Mouse (Mus musculus): Measurements from ENCODE around the gene Samd10. TPM values are rescaled to one million over a fixed set of nuclear protein-coding genes. Genes with fewer than 3 reads are reported as not detected.

Gene Samd10
- polyA plus RNA-seq, 1 experiment from 2014 or later = 24.9 TPM

GRCm38 (mm10) chr2:181580131-181580772, 18.8 kb downstream of the Samd10 start:
- Histone ChIP-seq H3K4me1 (peaks cover 30% of the 10 kb centered on the region), H3K36me3 (replicated peaks) (peaks cover 25% of the 10 kb centered on the region), H3K27ac (replicated peaks) (peak overlapping the region; percentile 92; the same call in 1 of the 2 replicates), H3K4me3 (peak overlapping the region; percentile 84), H3K9me3 (no peaks in the 10 kb centered on the region), H3K27me3 (replicated peaks; ENCODE audit: low read depth, poor library complexity, severe bottlenecking) (no peaks in the 10 kb centered on the region)
- DNase-seq (ENCODE audit: low spot score) = no peak
- 78% methylated on average over 5 of the region's 5 CpGs for WGBS

GRCm38 (mm10) chr2:181579681-181580080, 19.3 kb downstream of the Samd10 start:
- 89% methylated on average over 1 of the region's 1 CpGs for WGBS
- Histone ChIP-seq H3K27me3 (replicated peaks; ENCODE audit: low read depth, poor library complexity, severe bottlenecking) (no peaks in the 10 kb centered on the region), H3K4me3 (no peak overlapping the region), H3K4me1 (peaks cover 30% of the 10 kb centered on the region), H3K27ac (replicated peaks) (no peak overlapping the region), H3K9me3 (no peaks in the 10 kb centered on the region), H3K36me3 (replicated peaks) (peaks cover 23% of the 10 kb centered on the region)
- DNase-seq (ENCODE audit: low spot score) = peak; percentile 5

DNA sequence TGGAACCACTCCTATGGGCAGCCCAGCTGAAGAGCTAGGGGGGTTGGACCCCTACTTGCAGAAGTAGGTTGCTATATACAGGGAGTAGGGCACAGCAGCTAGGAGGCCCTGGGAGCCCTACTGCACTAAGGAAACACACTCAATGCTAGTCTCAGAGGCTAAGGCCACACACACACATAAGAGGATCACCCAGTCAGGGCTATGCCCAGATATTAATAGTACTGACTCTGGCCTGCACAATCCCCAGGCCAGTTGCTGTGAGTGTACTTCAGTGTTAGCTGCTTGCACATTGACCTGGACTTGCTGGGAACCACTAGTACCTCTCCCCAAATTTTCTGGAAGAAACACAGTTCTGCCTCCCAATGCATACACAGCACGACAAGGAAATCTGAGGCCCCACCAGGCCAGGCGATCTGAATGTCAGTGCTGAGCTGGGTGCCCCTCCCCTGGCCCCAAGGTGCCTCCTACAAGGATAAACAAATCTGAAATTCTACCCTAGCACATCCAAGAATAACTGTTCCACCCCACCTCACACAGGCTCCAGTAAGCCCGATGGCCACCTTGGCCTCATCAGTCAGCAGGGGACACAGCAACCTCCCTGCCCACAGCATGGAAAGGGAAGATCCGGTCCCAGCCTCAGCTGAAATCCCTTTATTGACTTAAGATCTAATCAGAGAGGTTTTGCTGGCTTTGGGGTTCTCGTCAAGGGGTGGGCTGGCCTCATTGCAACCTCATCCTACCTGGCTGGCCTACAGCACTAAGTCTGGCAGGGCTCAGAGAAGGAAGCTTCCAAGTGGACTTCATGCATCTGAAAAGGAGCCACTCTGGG, 20.0 kb downstream of the Samd10 start:
- Histone ChIP-seq H3K4me1 (peaks cover 30% of the 10 kb centered on the region), H3K36me3 (replicated peaks) (peaks cover 23% of the 10 kb centered on the region), H3K9me3 (no peaks in the 10 kb centered on the region), H3K4me3 (no peak overlapping the region; the same call in 1 of the 2 replicates), H3K27ac (replicated peaks) (no peak overlapping the region), H3K27me3 (replicated peaks; ENCODE audit: low read depth, poor library complexity, severe bottlenecking) (no peaks in the 10 kb centered on the region)
- WGBS = 63% methylated on average over 5 of the region's 5 CpGs
- peak; percentile 8 for DNase-seq (ENCODE audit: low spot score)

- Histone ChIP-seq H3K36me3 (replicated peaks) (peaks cover 25% of the 10 kb centered on the region), H3K27me3 (replicated peaks; ENCODE audit: low read depth, poor library complexity, severe bottlenecking) (no peaks in the 10 kb centered on the region), H3K27ac (replicated peaks) (no peak overlapping the region), H3K9me3 (no peaks in the 10 kb centered on the region), H3K4me1 (peaks cover 30% of the 10 kb centered on the region), H3K4me3 (no peak overlapping the region)
- WGBS = 84% methylated on average over 7 of the region's 7 CpGs
- no peak for DNase-seq (ENCODE audit: low spot score)
Observed at GRCm38 (mm10) chr2:181577981-181578581, 20.9 kb downstream of the Samd10 start.

DNA sequence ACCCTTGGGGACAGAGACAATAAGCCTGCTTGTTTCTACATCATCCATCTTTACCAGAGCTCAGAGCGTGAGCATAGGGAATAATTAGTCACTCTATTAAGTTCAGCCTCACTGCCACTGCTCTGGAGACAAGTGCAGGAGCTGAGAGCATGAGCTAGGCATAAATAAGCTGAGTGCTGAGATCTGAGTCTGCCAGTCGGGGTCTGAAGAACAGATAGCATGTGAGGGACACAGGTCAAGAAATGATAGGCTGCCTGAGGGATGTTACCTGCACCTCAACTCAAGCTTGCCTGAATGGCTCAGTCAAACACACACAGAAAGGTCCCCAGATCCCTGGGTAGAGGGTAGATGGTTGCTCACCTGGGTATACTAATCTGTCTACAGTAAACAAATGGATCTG, 21.9 kb downstream of the Samd10 start:
- H3K27me3 ChIP-seq (replicated peaks; ENCODE audit: low read depth, poor library complexity, severe bottlenecking) = no peaks in the 10 kb centered on the region
- no peak for DNase-seq (ENCODE audit: low spot score)
- H3K27ac ChIP-seq (replicated peaks) = no peak overlapping the region
- H3K36me3 ChIP-seq (replicated peaks) = peaks cover 28% of the 10 kb centered on the region
- WGBS = 73% methylated on average over 2 of the region's 2 CpGs
- H3K4me1 ChIP-seq = peaks cover 30% of the 10 kb centered on the region
- no peak overlapping the region for H3K4me3 ChIP-seq
- no peaks in the 10 kb centered on the region for H3K9me3 ChIP-seq

DNA sequence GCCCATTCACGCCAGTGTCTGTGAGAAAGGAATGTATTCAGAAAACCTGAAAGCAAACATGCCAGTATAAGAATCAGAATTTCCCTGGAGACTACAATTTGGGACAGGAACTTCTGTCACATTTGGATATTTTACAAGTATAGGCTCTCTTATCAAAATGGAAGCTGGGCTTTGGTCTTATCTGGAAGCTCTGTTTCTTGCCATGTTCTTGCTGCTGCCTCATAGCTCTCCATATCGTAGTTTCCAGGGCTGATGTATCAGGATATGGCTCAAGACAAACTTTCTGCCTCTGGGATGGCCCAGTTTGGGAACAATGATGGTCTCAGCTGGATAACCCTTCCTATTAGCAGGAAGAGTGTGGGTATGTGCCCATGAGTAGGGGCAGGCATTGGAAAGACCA, 22.4 kb downstream of the Samd10 start:
- Histone ChIP-seq H3K4me1 (peaks cover 28% of the 10 kb centered on the region), H3K4me3 (no peak overlapping the region), H3K27me3 (replicated peaks; ENCODE audit: low read depth, poor library complexity, severe bottlenecking) (no peaks in the 10 kb centered on the region), H3K9me3 (no peaks in the 10 kb centered on the region), H3K27ac (replicated peaks) (no peak overlapping the region), H3K36me3 (replicated peaks) (peaks cover 32% of the 10 kb centered on the region)
- DNase-seq (ENCODE audit: low spot score) = no peak
- 88% methylated on average over 2 of the region's 2 CpGs for WGBS

- no peak for DNase-seq (ENCODE audit: low spot score)
- peaks cover 32% of the 10 kb centered on the region for H3K36me3 ChIP-seq (replicated peaks)
- no peak overlapping the region for H3K27ac ChIP-seq (replicated peaks)
- WGBS = 89% methylated on average over 7 of the region's 7 CpGs
- H3K4me3 ChIP-seq = no peak overlapping the region
- no peaks in the 10 kb centered on the region for H3K27me3 ChIP-seq (replicated peaks; ENCODE audit: low read depth, poor library complexity, severe bottlenecking)
- no peaks in the 10 kb centered on the region for H3K9me3 ChIP-seq
- peaks cover 19% of the 10 kb centered on the region for H3K4me1 ChIP-seq
Observed at GRCm38 (mm10) chr2:181574921-181575545, 24.0 kb downstream of the Samd10 start.

DNA sequence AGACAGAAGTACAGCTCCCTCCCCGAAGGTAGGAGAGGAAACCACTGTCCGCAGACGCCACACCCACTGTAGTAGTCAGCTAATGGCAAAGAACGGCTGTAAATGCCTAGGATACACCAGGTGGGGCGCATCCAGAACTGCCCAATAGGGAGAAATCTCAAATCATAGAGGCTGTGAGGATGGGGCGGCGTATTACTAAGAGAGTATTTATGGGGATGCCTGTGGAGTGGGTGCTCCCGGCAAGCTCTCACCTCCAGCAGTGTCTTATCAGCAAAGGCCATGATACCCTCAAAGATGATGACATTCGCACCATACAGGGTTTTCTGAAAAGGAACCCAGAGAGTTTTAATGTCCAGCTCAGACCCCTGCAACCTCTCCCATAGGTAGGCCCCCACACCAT, 25.1 kb downstream of the Samd10 start:
- H3K36me3 ChIP-seq (replicated peaks) = peaks cover 32% of the 10 kb centered on the region
- H3K27me3 ChIP-seq (replicated peaks; ENCODE audit: low read depth, poor library complexity, severe bottlenecking) = no peaks in the 10 kb centered on the region
- no peak overlapping the region for H3K4me3 ChIP-seq
- H3K4me1 ChIP-seq = peaks cover 12% of the 10 kb centered on the region
- no peaks in the 10 kb centered on the region for H3K9me3 ChIP-seq
- no peak for DNase-seq (ENCODE audit: low spot score)
- 92% methylated on average over 9 of the region's 9 CpGs for WGBS
- no peak overlapping the region for H3K27ac ChIP-seq (replicated peaks)

- Histone ChIP-seq H3K4me3 (no peak overlapping the region), H3K27ac (replicated peaks) (no peak overlapping the region), H3K9me3 (no peaks in the 10 kb centered on the region), H3K36me3 (replicated peaks) (peaks cover 32% of the 10 kb centered on the region), H3K27me3 (replicated peaks; ENCODE audit: low read depth, poor library complexity, severe bottlenecking) (no peaks in the 10 kb centered on the region), H3K4me1 (peaks cover 5% of the 10 kb centered on the region)
- WGBS = 91% methylated on average over 15 of the region's 15 CpGs
- DNase-seq (ENCODE audit: low spot score) = no peak
Observed at GRCm38 (mm10) chr2:181572921-181573920, 25.8 kb downstream of the Samd10 start.

DNA sequence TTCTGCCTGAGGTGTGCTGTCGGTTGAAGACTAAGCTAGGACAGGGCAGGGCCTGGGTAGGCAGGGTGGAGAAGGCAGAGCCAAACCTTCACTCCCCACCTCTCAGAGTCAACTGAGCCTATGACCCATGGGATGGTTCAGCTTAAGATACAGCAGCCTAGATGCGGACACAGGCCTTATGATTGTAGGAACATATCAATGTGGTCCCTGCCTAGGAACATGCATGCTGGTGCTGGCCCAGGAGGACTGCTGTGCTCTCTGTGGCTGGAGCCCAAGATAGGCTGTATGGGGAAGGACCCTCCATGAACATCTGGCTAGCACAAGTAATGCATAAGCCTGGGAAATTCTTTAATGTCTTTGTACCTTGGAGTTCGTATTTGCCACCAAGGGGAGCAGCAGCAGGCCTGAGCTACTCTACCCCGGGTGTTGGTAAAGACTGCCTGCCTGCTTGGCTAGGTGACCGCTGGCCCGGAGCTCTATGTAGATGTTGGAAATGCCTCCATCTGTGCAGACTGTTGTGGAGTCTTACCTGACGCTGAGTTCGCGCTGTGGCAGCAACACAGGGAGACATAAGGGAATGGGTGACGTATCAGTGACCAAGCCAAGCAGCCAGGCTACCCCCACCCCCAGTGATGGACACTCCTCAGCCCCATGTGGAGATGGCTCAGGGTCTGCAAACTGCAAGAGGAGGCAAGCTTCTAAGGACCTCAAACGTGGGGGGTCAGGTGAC, 26.9 kb downstream of the Samd10 start:
- Histone ChIP-seq H3K27me3 (replicated peaks; ENCODE audit: low read depth, poor library complexity, severe bottlenecking) (no peaks in the 10 kb centered on the region), H3K4me1 (peaks cover 5% of the 10 kb centered on the region; the same call in 1 of the 2 replicates), H3K27ac (replicated peaks) (no peak overlapping the region), H3K4me3 (no peak overlapping the region), H3K9me3 (no peaks in the 10 kb centered on the region), H3K36me3 (replicated peaks) (peaks cover 32% of the 10 kb centered on the region)
- DNase-seq (ENCODE audit: low spot score) = no peak
- WGBS = 87% methylated on average over 11 of the region's 11 CpGs

DNA sequence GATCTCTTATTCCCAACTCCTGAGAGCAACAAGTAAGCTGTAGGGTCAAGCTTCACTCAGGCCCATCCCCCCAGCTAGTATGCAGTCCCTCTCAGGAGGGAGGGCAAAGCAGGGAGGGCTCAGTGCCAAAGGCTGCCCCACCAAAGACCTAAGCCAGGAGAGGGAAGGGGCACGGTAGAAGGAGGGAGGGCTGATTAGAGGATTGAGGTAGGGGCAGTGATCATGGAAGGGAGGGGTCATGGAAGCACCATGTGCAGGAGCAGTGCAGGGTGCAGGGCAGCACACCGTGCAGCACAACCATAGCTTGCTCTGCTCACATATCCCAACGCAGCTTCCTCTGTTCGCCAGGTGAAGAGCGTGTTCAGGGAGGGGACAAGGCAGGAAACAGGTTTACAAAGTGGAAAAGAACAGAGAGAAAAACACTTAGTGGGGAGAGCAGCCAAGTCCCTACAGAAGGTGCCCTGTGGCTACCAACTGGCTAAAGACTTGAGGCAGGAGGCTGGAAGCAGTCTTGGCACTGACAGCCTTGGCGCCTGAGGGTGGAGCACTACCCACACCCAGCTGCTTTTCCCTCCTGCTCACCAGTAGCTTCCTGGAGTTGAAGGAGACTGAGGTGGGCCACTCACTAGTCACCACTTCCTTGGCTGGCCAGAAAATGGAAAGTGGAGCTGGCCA, 28.0 kb downstream of the Samd10 start:
- Histone ChIP-seq H3K4me3 (no peak overlapping the region), H3K36me3 (replicated peaks) (peaks cover 32% of the 10 kb centered on the region), H3K27me3 (replicated peaks; ENCODE audit: low read depth, poor library complexity, severe bottlenecking) (no peaks in the 10 kb centered on the region), H3K9me3 (no peaks in the 10 kb centered on the region), H3K4me1 (peaks cover 5% of the 10 kb centered on the region; the same call in 1 of the 2 replicates), H3K27ac (replicated peaks) (no peak overlapping the region)
- 68% methylated on average over 6 of the region's 6 CpGs for WGBS
- no peak for DNase-seq (ENCODE audit: low spot score)
